Mouse (Mus musculus) thymus, postnatal 10 days (tissue): ENCODE measurements at regions not wholly inside any gene's neighbourhood (a gene's known extent, or its start where the extent isn't known, plus 50 kb on each side); places are given as distances from the start of the nearest gene placed in this dataset.
A peak's percentile ranks its signal among the peaks of the same experiment; 100 is the strongest.
"Not testable (repeated sequence)": the region's sequence is repeated elsewhere in the genome, so short reads cannot be mapped to it uniquely, and the experiment has no call there.

ENCODE experiments used
- DNase-seq, 2 experiments: peaks; one replicate each; pipeline ENCODE4 v3.0.0; 2021; ENCODE audit warnings: low spot score in 2 of 2

GRCm38 (mm10) chr1:161728546-161729206, 59.6 kb downstream of the Fasl start:
- no peak for DNase-seq

- not testable (repeated sequence) for DNase-seq
These were observed 60.9 kb downstream of the Fasl start for GRCm38 (mm10) chr1:161727357-161727756.

GRCm38 (mm10) chr1:161726098-161726497, 62.2 kb downstream of the Fasl start:
- not testable (repeated sequence) for DNase-seq

- DNase-seq = no peak
These were observed 68.4 kb downstream of the Fasl start for GRCm38 (mm10) chr1:161719876-161720275.

GRCm38 (mm10) chr1:161718254-161718653, 70.0 kb downstream of the Fasl start:
- no peak for DNase-seq

- DNase-seq = peak; percentile 30 to 62
These were observed 75.4 kb downstream of the Fasl start for GRCm38 (mm10) chr1:161712918-161713317.

GRCm38 (mm10) chr1:161712283-161712682, 76.0 kb downstream of the Fasl start:
- DNase-seq = no peak

- DNase-seq = no peak
These were observed 81.2 kb downstream of the Fasl start for GRCm38 (mm10) chr1:161707049-161707448.

GRCm38 (mm10) chr1:161704961-161705360, 83.3 kb downstream of the Fasl start:
- no peak for DNase-seq

- DNase-seq = no peak
These were observed 83.8 kb downstream of the Fasl start for GRCm38 (mm10) chr1:161704527-161704926.

GRCm38 (mm10) chr1:161695886-161696285, 92.4 kb downstream of the Fasl start:
- DNase-seq = no peak

GRCm38 (mm10) chr1:161693768-161694160, 94.5 kb downstream of the Fasl start:
- DNase-seq = no peak

GRCm38 (mm10) chr1:161692836-161693767, 95.2 kb downstream of the Fasl start:
- no peak for DNase-seq

- DNase-seq = no peak
These were observed 99.3 kb downstream of the Fasl start for GRCm38 (mm10) chr1:161688946-161689345.

- DNase-seq = peak; percentile 33 to 67
These were observed 100.7 kb downstream of the Fasl start for GRCm38 (mm10) chr1:161687548-161687947.

- DNase-seq = no peak
These were observed 107.7 kb downstream of the Fasl start for GRCm38 (mm10) chr1:161680558-161680957.

GRCm38 (mm10) chr1:161670937-161671336, 117.4 kb downstream of the Fasl start:
- DNase-seq = peak; percentile 57 to 59

- no peak for DNase-seq
These were observed 124.0 kb downstream of the Fasl start for GRCm38 (mm10) chr1:161664321-161664720.

GRCm38 (mm10) chr1:161663351-161663750, 124.9 kb downstream of the Fasl start:
- DNase-seq = no peak

- no peak for DNase-seq
These were observed 126.1 kb downstream of the Fasl start for GRCm38 (mm10) chr1:161662241-161662640.

GRCm38 (mm10) chr1:161657511-161657910, 130.8 kb downstream of the Fasl start:
- no peak for DNase-seq

- DNase-seq = no peak
These were observed 138.9 kb downstream of the Fasl start for GRCm38 (mm10) chr1:161649387-161649786.

- no peak for DNase-seq
These were observed 137.6 kb downstream of the Tnfsf18 start for GRCm38 (mm10) chr1:161632098-161632497.
